In genomic region chr11:51565951-51566350, GRCm38 (mm10) we compare ENCODE assay signal across 18 mouse cellular contexts. TPM values are rescaled to one million over a fixed set of nuclear protein-coding genes. Genes with fewer than 3 reads are reported as not detected.
DNase-seq lines count a peak whose midpoint lies in the region; ATAC-seq and TF ChIP-seq lines count a peak whose summit lies in the region.
"Had no signal": no experiment of that assay in that cellular context is flagged by ENCODE, and none has a peak within 500 bp of the region (broad histone marks: within the 10 kb centered on the region; RNA-seq: fewer than 3 reads in every experiment).

No protein-coding gene starts in this region.

- H3K79me2 ChIP-seq in CH12.LX (replicated peaks; ENCODE audit: control insufficient read depth, extremely low read depth, insufficient read depth, poor library complexity, severe bottlenecking): no peaks in the 10 kb centered on the region

- no peaks in the 10 kb centered on the region for H3K4me1 ChIP-seq in liver, embryonic 14.5 days (replicated peaks; ENCODE audit: control insufficient read depth in 2 of 2, insufficient read depth in 2 of 2, low read length in 1 of 2)
- H3K4me1 ChIP-seq in liver, embryonic 12.5 days: no peaks in the 10 kb centered on the region
- H3K4me1 ChIP-seq in CH12.LX (ENCODE audit: control insufficient read depth in 1 of 2, insufficient read depth in 2 of 2): peaks cover 10 to 36% of the 10 kb centered on the region in 2 experiments

- TF ChIP-seq POLR2A in CH12.LX (IDR thresholded peaks at IDR 0.05; ENCODE audit: low read depth, low read length): no peak

- WGBS in liver, embryonic 14.5 days (ENCODE audit: insufficient replicate concordance): 74% methylated on average over 6 of the region's 6 CpGs
- 77% methylated on average over 6 of the region's 6 CpGs for WGBS in liver, embryonic 12.5 days (ENCODE audit: insufficient replicate concordance)

- dilution Hi-C loops in CH12.LX (cut with MboI; ENCODE audit: extremely low pct_ligation_motif_present, extremely low pct_unique_long_range_greater_than_20kb, low sequenced_read_pairs): no loop called here

- TF ChIP-seq EP300 in liver, embryonic 14.5 days (IDR thresholded peaks at IDR 0.05; ENCODE audit: low read depth): no peak
- no peak for TF ChIP-seq EP300 in CH12.LX (IDR thresholded peaks at IDR 0.05; ENCODE audit: low read length)

- H3K27ac ChIP-seq in gastrocnemius, adult 2 months: no peak overlapping the region
- H3K27ac ChIP-seq in liver, embryonic 14.5 days: no peak overlapping the region
- H3K27ac ChIP-seq in liver, embryonic 12.5 days: no peak overlapping the region
- no peak overlapping the region for H3K27ac ChIP-seq in CH12.LX (ENCODE audit: insufficient read depth, low read depth)
- H3K27ac ChIP-seq: limb, embryonic 10.5 days; midbrain, embryonic 10.5 days had no signal

- TF ChIP-seq RAD21 in CH12.LX (IDR thresholded peaks at IDR 0.05; ENCODE audit: low read depth, low read length): no peak; the same call in 1 of the 2 replicates

- no peak overlapping the region for H3K4me3 ChIP-seq in gastrocnemius, adult 2 months
- H3K4me3 ChIP-seq in liver, embryonic 14.5 days (ENCODE audit: insufficient read depth in 1 of 2, low read depth in 2 of 2, low read length in 2 of 2): no peak overlapping the region
- no peak overlapping the region for H3K4me3 ChIP-seq in liver, embryonic 12.5 days
- no peak overlapping the region for H3K4me3 ChIP-seq in CH12.LX (replicated peaks in 1 of 3; ENCODE audit: low read depth in 2 of 3, low read length in 2 of 3, poor library complexity in 1 of 3)
- H3K4me3 ChIP-seq: limb, embryonic 10.5 days; midbrain, embryonic 10.5 days had no signal

- peaks cover 3% of the 10 kb centered on the region; the same call in 1 of the 2 replicates for H3K9me3 ChIP-seq in liver, embryonic 14.5 days (ENCODE audit: control insufficient read depth, low read length)
- 0 out of 2 replicates have a peak, but pooled peaks cover 4% of the 10 kb centered on the region for H3K9me3 ChIP-seq in liver, embryonic 12.5 days (replicated peaks)
- H3K9me3 ChIP-seq in CH12.LX (replicated peaks; ENCODE audit: low read length): peaks cover 4% of the 10 kb centered on the region
- H3K9me3 ChIP-seq: limb, embryonic 10.5 days had no signal

- in situ Hi-C loops in CH12.LX (cut with MboI; ENCODE audit: low pct_ligation_motif_present, low pct_unique_long_range_greater_than_20kb, low sequenced_read_pairs): no loop called here

- ATAC-seq in liver, embryonic 14.5 days (ENCODE audit: insufficient read depth): no peak
- ATAC-seq in liver, embryonic 12.5 days: no peak
- peak; percentile 46; the same call in 1 of the 2 replicates for ATAC-seq in erythroblast, adult 5-6 weeks (replicated peaks; ENCODE audit: low FRiP score, poor library complexity, severe bottlenecking)
- ATAC-seq in monocyte, adult 5-6 weeks (replicated peaks; ENCODE audit: insufficient number of reproducible peaks, low FRiP score, low TSS enrichment, poor library complexity, severe bottlenecking): no peak
- ATAC-seq: hindbrain, embryonic 16.5 days; Patski had no signal

- no peaks in the 10 kb centered on the region for H3K27me3 ChIP-seq in liver, embryonic 14.5 days (ENCODE audit: control insufficient read depth, insufficient read depth, low read length)
- no peaks in the 10 kb centered on the region for H3K27me3 ChIP-seq in liver, embryonic 12.5 days (replicated peaks)
- peaks cover 38% of the 10 kb centered on the region for H3K27me3 ChIP-seq in CH12.LX (replicated peaks)

- intact Hi-C loops in gastrocnemius, adult 2 months (cut with DNase I): no loop called here

- no peak for DNase-seq in gastrocnemius, adult 2 months
- no peak for DNase-seq in gastrocnemius, postnatal 25 days
- DNase-seq in liver, embryonic 14.5 days (ENCODE audit: low read depth in 3 of 3, low spot score in 3 of 3): no peak
- DNase-seq in CH12.LX (ENCODE audit: extremely low read depth): no peak
- DNase-seq in cerebellum, adult 8-10 months: no peak
- DNase-seq: cerebellum, adult 9-11 months; heart, adult 11 months; heart, postnatal 10 days; kidney, postnatal 14 days; right cerebral cortex, postnatal 25 days; thymus, postnatal 36 days had no signal

- H3K9ac ChIP-seq in liver, embryonic 14.5 days (replicated peaks): no peak overlapping the region
- no peak overlapping the region for H3K9ac ChIP-seq in liver, embryonic 12.5 days
- H3K9ac ChIP-seq in CH12.LX (ENCODE audit: insufficient read depth, low read depth): no peak overlapping the region

- TF ChIP-seq CTCF in gastrocnemius, adult 2 months (IDR thresholded peaks at IDR 0.05): peak; percentile 28
- peak; percentile 77 for TF ChIP-seq CTCF in liver, embryonic 14.5 days (IDR thresholded peaks at IDR 0.05; ENCODE audit: low read depth)
- TF ChIP-seq CTCF in CH12.LX (conservative IDR thresholded peaks at IDR 0.05 in 1 of 2, IDR thresholded peaks at IDR 0.05 in 1 of 2; ENCODE audit: low read depth in 2 of 2, low read length in 2 of 2): peak in 1 of 2 experiments; percentile 47; a peak in 2 of 4 replicates

- no peak overlapping the region for H3K4me2 ChIP-seq in liver, embryonic 14.5 days (ENCODE audit: low read depth)
- H3K4me2 ChIP-seq in liver, embryonic 12.5 days: no peak overlapping the region
- H3K4me2 ChIP-seq in CH12.LX (ENCODE audit: insufficient read depth, low read depth, poor library complexity, severe bottlenecking): no peak overlapping the region

- H3K36me3 ChIP-seq in liver, embryonic 14.5 days (replicated peaks; ENCODE audit: control insufficient read depth, insufficient read depth, low read depth): no peaks in the 10 kb centered on the region
- no peaks in the 10 kb centered on the region for H3K36me3 ChIP-seq in liver, embryonic 12.5 days
- H3K36me3 ChIP-seq in CH12.LX (replicated peaks in 1 of 2; ENCODE audit: control insufficient read depth in 1 of 2, insufficient read depth in 1 of 2, low read length in 1 of 2): no peaks in the 10 kb centered on the region
- H3K36me3 ChIP-seq: midbrain, embryonic 10.5 days had no signal

TF ChIP-seq in CH12.LX, 34 proteins besides CTCF, POLR2A, EP300 and RAD21:
- TF ChIP-seq MAX (IDR thresholded peaks at IDR 0.05; ENCODE audit: low read length): no peak
- TF ChIP-seq TBP (conservative IDR thresholded peaks at IDR 0.05; ENCODE audit: low read depth, low read length): no peak
- TF ChIP-seq ZMIZ1 (IDR thresholded peaks at IDR 0.05; ENCODE audit: low read depth, low read length): no peak
- no peak for TF ChIP-seq ZC3H11A (IDR thresholded peaks at IDR 0.05; ENCODE audit: low read depth, low read length)
- no peak for TF ChIP-seq ELF1 (IDR thresholded peaks at IDR 0.05; ENCODE audit: low read depth, low read length)
- peak; percentile 25 for TF ChIP-seq SMC3 (IDR thresholded peaks at IDR 0.05; ENCODE audit: low read depth, low read length)
- no peak for TF ChIP-seq MAZ (IDR thresholded peaks at IDR 0.05; ENCODE audit: low read depth, low read length)
TF ChIP-seq in CH12.LX: peak in this region for 1.

RNA-seq across cellular contexts. Expression of gene Phykpl, which starts 18.6 kb away (rescaled TPM):
- 10 to 100 TPM; 15.5 to 15.8 TPM for total RNA-seq in gastrocnemius, adult 2 months (2021)
- total RNA-seq in gastrocnemius, postnatal 25 days (2021): 10 to 100 TPM; 15.5 to 17.2 TPM
- polyA plus RNA-seq in liver, embryonic 14.5 days (2012; rRNA removed): 7.3 and 10.1 TPM in 2 replicates
- polyA plus RNA-seq in liver, embryonic 14.5 days (2014; fragmentation: Nextera tagmentation; extraction: Ambion mirVana): 10.7 TPM in 2 replicates
- polyA plus RNA-seq in liver, embryonic 12.5 days (2016; fragmentation: Nextera tagmentation; extraction: Ambion mirVana): 20.1 and 22.2 TPM in 2 replicates
- 30.9 and 40.5 TPM in 2 replicates for total RNA-seq in CH12.LX (2012; rRNA removed)
- 19.4 and 25.2 TPM in 2 replicates for total RNA-seq in CH12.LX (2014; rRNA removed)
- 39.6 and 44.0 TPM in 2 replicates for polyA plus RNA-seq in CH12.LX (2012; ENCODE audit: insufficient read length, low read depth)
- total RNA-seq in erythroblast, adult 5-6 weeks (2015; ENCODE audit: low replicate concordance): 1.3 and 2.1 TPM in 2 replicates
- total RNA-seq in erythroblast, adult 5-6 weeks (2017; ENCODE audit: low replicate concordance): 3.1 and 5.2 TPM in 2 replicates
- total RNA-seq in monocyte, adult 5-6 weeks (2017): 13.8 to 20.0 TPM (median 15.8 TPM) in 3 replicates

RNA-seq across cellular contexts. Expression of gene Hnrnpab, which starts 40.7 kb away (rescaled TPM):
- 100 to 1,000 TPM in 1 of 2 experiments, 10 to 100 TPM in 1; 95.0 to 112 TPM for total RNA-seq in gastrocnemius, adult 2 months (2021)
- total RNA-seq in gastrocnemius, postnatal 25 days (2021): 100 to 1,000 TPM; 102 to 105 TPM
- polyA plus RNA-seq in liver, embryonic 14.5 days (2012; rRNA removed): 215 and 260 TPM in 2 replicates
- polyA plus RNA-seq in liver, embryonic 14.5 days (2014; fragmentation: Nextera tagmentation; extraction: Ambion mirVana): 220 and 252 TPM in 2 replicates
- polyA plus RNA-seq in liver, embryonic 12.5 days (2016; fragmentation: Nextera tagmentation; extraction: Ambion mirVana): 503 and 514 TPM in 2 replicates
- 893 and 1,222 TPM in 2 replicates for total RNA-seq in CH12.LX (2012; rRNA removed)
- 1,100 and 1,160 TPM in 2 replicates for total RNA-seq in CH12.LX (2014; rRNA removed)
- 2,181 and 2,430 TPM in 2 replicates for polyA plus RNA-seq in CH12.LX (2012; ENCODE audit: insufficient read length, low read depth)
- total RNA-seq in erythroblast, adult 5-6 weeks (2015; ENCODE audit: low replicate concordance): 140 and 157 TPM in 2 replicates
- 174 and 180 TPM in 2 replicates for total RNA-seq in erythroblast, adult 5-6 weeks (2017; ENCODE audit: low replicate concordance)
- total RNA-seq in monocyte, adult 5-6 weeks (2017): 353 to 398 TPM (median 355 TPM) in 3 replicates

RNA-seq across cellular contexts. Expression of gene Nhp2, which starts 53.6 kb away (rescaled TPM):
- total RNA-seq in gastrocnemius, adult 2 months (2021): 10 to 100 TPM; 24.9 to 25.7 TPM
- total RNA-seq in gastrocnemius, postnatal 25 days (2021): 10 to 100 TPM; 19.3 to 23.6 TPM
- polyA plus RNA-seq in liver, embryonic 14.5 days (2012; rRNA removed): 64.1 and 78.3 TPM in 2 replicates
- 136 and 144 TPM in 2 replicates for polyA plus RNA-seq in liver, embryonic 14.5 days (2014; fragmentation: Nextera tagmentation; extraction: Ambion mirVana)
- polyA plus RNA-seq in liver, embryonic 12.5 days (2016; fragmentation: Nextera tagmentation; extraction: Ambion mirVana): 217 and 228 TPM in 2 replicates
- total RNA-seq in CH12.LX (2012; rRNA removed) (489 and 641 TPM in 2 replicates), CH12.LX (2014; rRNA removed) (649 and 722 TPM in 2 replicates)
- 847 and 914 TPM in 2 replicates for polyA plus RNA-seq in CH12.LX (2012; ENCODE audit: insufficient read length, low read depth)
- 7.5 and 27.6 TPM in 2 replicates for total RNA-seq in erythroblast, adult 5-6 weeks (2015; ENCODE audit: low replicate concordance)
- total RNA-seq in erythroblast, adult 5-6 weeks (2017; ENCODE audit: low replicate concordance): 19.2 and 23.3 TPM in 2 replicates
- 25.0 to 37.2 TPM (median 27.0 TPM) in 3 replicates for total RNA-seq in monocyte, adult 5-6 weeks (2017)

Comparison
In these comparisons a context has a peak if more than half of its experiments do, and no peak if none do; other contexts are left out.
1. RNA of gene Nhp2, which starts 53.6 kb away (total RNA-seq): 489 to 722 TPM in CH12.LX; 25.0 to 37.2 TPM in monocyte, adult 5-6 weeks, 24.9 to 25.7 TPM in gastrocnemius, adult 2 months, 19.3 to 23.6 TPM in gastrocnemius, postnatal 25 days and 7.5 to 27.6 TPM in erythroblast, adult 5-6 weeks; every median in the first group is over 10 times any median in the second.